15 mouse cellular contexts compared by ENCODE assay signal in the genomic region with DNA sequence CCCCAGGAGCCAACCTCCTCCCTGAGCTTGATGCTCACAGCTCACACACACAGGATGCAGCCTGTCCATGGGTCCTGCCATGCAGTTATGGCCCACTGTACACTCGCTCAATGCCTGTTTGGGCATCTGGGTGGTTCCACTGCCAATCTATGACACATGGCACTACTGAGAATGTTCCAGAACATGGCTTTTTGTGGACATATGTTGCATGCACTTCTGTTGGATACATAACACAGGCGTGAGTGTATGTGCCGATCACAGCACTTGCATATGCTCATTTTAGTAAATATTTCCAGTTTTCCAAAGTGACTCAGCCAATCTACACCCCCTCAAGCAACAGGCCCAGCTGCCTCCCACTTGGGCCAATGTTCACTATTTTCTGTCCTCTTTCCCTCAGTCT. TPM values are rescaled to one million over a fixed set of nuclear protein-coding genes. Genes with fewer than 3 reads are reported as not detected.
DNase-seq lines count a peak whose midpoint lies in the region; ATAC-seq and TF ChIP-seq lines count a peak whose summit lies in the region.
"Had no signal": no experiment of that assay in that cellular context is flagged by ENCODE, and none has a peak within 500 bp of the region (broad histone marks: within the 10 kb centered on the region; RNA-seq: fewer than 3 reads in every experiment).

No protein-coding gene starts in this region.

- H3K4me1 ChIP-seq in kidney, adult 2 months (ENCODE audit: control insufficient read depth, insufficient read depth, low read length), result peaks cover 35% of the 10 kb centered on the region
- peaks cover 5% of the 10 kb centered on the region for H3K4me1 ChIP-seq in forebrain, embryonic 16.5 days (replicated peaks; ENCODE audit: control insufficient read depth, insufficient read depth, low read length)
- peaks cover 51% of the 10 kb centered on the region for H3K4me1 ChIP-seq in liver, postnatal 0 days (ENCODE audit: insufficient read depth)
- peaks cover 11% of the 10 kb centered on the region for H3K4me1 ChIP-seq in heart, embryonic 11.5 days (ENCODE audit: control insufficient read depth, insufficient read depth, low read length)

- H3K27me3 ChIP-seq in kidney, adult 2 months (replicated peaks; ENCODE audit: control insufficient read depth, insufficient read depth, low read length), result no peaks in the 10 kb centered on the region
- H3K27me3 ChIP-seq in forebrain, embryonic 16.5 days (replicated peaks; ENCODE audit: control insufficient read depth, insufficient read depth, low read length), result no peaks in the 10 kb centered on the region
- no peaks in the 10 kb centered on the region for H3K27me3 ChIP-seq in liver, postnatal 0 days (ENCODE audit: insufficient read depth, low read length)
- H3K27me3 ChIP-seq in heart, embryonic 11.5 days (ENCODE audit: control insufficient read depth, insufficient read depth, low read length), result no peaks in the 10 kb centered on the region
- H3K27me3 ChIP-seq: neural tube, embryonic 12.5 days; stomach, embryonic 15.5 days had no signal

- DNase-seq in kidney, adult 2 months, result no peak
- no peak for DNase-seq in kidney, adult 11 months
- peak; percentile 61 to 85 for DNase-seq in layer of hippocampus, postnatal 14 days (ENCODE audit: low spot score in 2 of 2)
- DNase-seq in liver, postnatal 0 days, result no peak
- DNase-seq in urinary bladder, postnatal 4 days (ENCODE audit: low spot score in 2 of 2), result no peak
- DNase-seq in MN1 (ENCODE audit: low spot score), result no peak
- DNase-seq: heart, adult 11 months; kidney, postnatal 25 days; lung, embryonic 14.5 days had no signal

- no peaks in the 10 kb centered on the region for H3K9me3 ChIP-seq in forebrain, embryonic 16.5 days (ENCODE audit: control insufficient read depth, low read length)
- no peaks in the 10 kb centered on the region for H3K9me3 ChIP-seq in liver, postnatal 0 days (ENCODE audit: low read length)
- no peaks in the 10 kb centered on the region for H3K9me3 ChIP-seq in heart, embryonic 11.5 days (replicated peaks; ENCODE audit: control insufficient read depth, low read length)
- H3K9me3 ChIP-seq: midbrain, embryonic 10.5 days; neural tube, embryonic 12.5 days; stomach, embryonic 15.5 days had no signal

- no peak for TF ChIP-seq POLR2A in kidney, adult 2 months (IDR thresholded peaks at IDR 0.05; ENCODE audit: low read depth, low read length)

- TF ChIP-seq CTCF in kidney, adult 2 months (conservative IDR thresholded peaks at IDR 0.05; ENCODE audit: insufficient read depth, insufficient read length, low read depth, low read length), result no peak
- no peak for TF ChIP-seq CTCF in liver, postnatal 0 days (IDR thresholded peaks at IDR 0.05; ENCODE audit: low read depth)

- no peak for TF ChIP-seq EP300 in liver, postnatal 0 days (IDR thresholded peaks at IDR 0.05; ENCODE audit: low read depth)

- no peaks in the 10 kb centered on the region for H3K36me3 ChIP-seq in kidney, adult 2 months (ENCODE audit: control insufficient read depth, insufficient read depth, low read length)
- H3K36me3 ChIP-seq in forebrain, embryonic 16.5 days (ENCODE audit: control insufficient read depth, insufficient read depth), result no peaks in the 10 kb centered on the region
- H3K36me3 ChIP-seq in liver, postnatal 0 days (replicated peaks; ENCODE audit: insufficient read depth, low read length), result no peaks in the 10 kb centered on the region
- H3K36me3 ChIP-seq in heart, embryonic 11.5 days (ENCODE audit: control insufficient read depth, insufficient read depth, low read length), result no peaks in the 10 kb centered on the region
- H3K36me3 ChIP-seq: neural tube, embryonic 12.5 days; stomach, embryonic 15.5 days had no signal

- no peak overlapping the region for H3K4me2 ChIP-seq in forebrain, embryonic 16.5 days (ENCODE audit: low read length)
- no peak overlapping the region for H3K4me2 ChIP-seq in liver, postnatal 0 days (ENCODE audit: low read depth, low read length)
- no peak overlapping the region for H3K4me2 ChIP-seq in heart, embryonic 11.5 days
- H3K4me2 ChIP-seq: lung, embryonic 14.5 days; neural tube, embryonic 12.5 days; stomach, embryonic 15.5 days had no signal

- no peak overlapping the region for H3K4me3 ChIP-seq in kidney, adult 2 months (ENCODE audit: insufficient read depth, low read depth, low read length)
- H3K4me3 ChIP-seq in forebrain, embryonic 16.5 days (replicated peaks; ENCODE audit: low read length), result no peak overlapping the region
- H3K4me3 ChIP-seq in liver, postnatal 0 days (ENCODE audit: low read depth, low read length), result no peak overlapping the region
- H3K4me3 ChIP-seq in heart, embryonic 11.5 days (ENCODE audit: low read depth, low read length), result no peak overlapping the region
- H3K4me3 ChIP-seq: midbrain, embryonic 10.5 days; neural tube, embryonic 12.5 days; stomach, embryonic 15.5 days had no signal

- H3K9ac ChIP-seq in forebrain, embryonic 16.5 days (replicated peaks; ENCODE audit: low read depth, low read length), result no peak overlapping the region
- H3K9ac ChIP-seq in liver, postnatal 0 days (replicated peaks), result no peak overlapping the region
- no peak overlapping the region for H3K9ac ChIP-seq in heart, embryonic 11.5 days (ENCODE audit: low read depth, low read length)
- H3K9ac ChIP-seq: lung, embryonic 14.5 days; neural tube, embryonic 12.5 days; stomach, embryonic 15.5 days had no signal

- 89% methylated on average over 3 of the region's 3 CpGs for WGBS in kidney, adult 2 months
- WGBS in forebrain, embryonic 16.5 days, result 76% methylated on average over 3 of the region's 3 CpGs
- WGBS in liver, postnatal 0 days (ENCODE audit: insufficient replicate concordance), result 76% methylated on average over 3 of the region's 3 CpGs
- WGBS in heart, embryonic 11.5 days (ENCODE audit: insufficient replicate concordance), result 93% methylated on average over 3 of the region's 3 CpGs

- ATAC-seq in forebrain, embryonic 16.5 days, result peak; percentile 78
- no peak for ATAC-seq in liver, postnatal 0 days
- ATAC-seq in heart, embryonic 11.5 days (replicated peaks; ENCODE audit: insufficient number of reproducible peaks, low FRiP score, low TSS enrichment), result no peak
- ATAC-seq: inflammation-experienced regulatory T-cells, adult 6 months had no signal

- H3K27ac ChIP-seq in kidney, adult 2 months (ENCODE audit: insufficient read depth, low read depth, low read length), result peak overlapping the region; percentile 24; the same call in 1 of the 2 replicates
- H3K27ac ChIP-seq in forebrain, embryonic 16.5 days (ENCODE audit: low read length), result no peak overlapping the region
- peak overlapping the region; percentile 85 for H3K27ac ChIP-seq in liver, postnatal 0 days (ENCODE audit: low read depth)
- no peak overlapping the region for H3K27ac ChIP-seq in heart, embryonic 11.5 days (ENCODE audit: low read depth, low read length)
- H3K27ac ChIP-seq: midbrain, embryonic 10.5 days; neural tube, embryonic 12.5 days; stomach, embryonic 15.5 days had no signal

RNA-seq across cellular contexts. Expression of a gene that starts 17.4 kb away (rescaled TPM):
- polyA plus RNA-seq in kidney, adult 2 months (2012; rRNA removed), result 77.5 and 79.7 TPM in 2 replicates
- 18.3 and 24.1 TPM in 2 replicates for polyA plus RNA-seq in forebrain, embryonic 16.5 days (2015; fragmentation: Nextera tagmentation; extraction: Ambion mirVana)
- 10 to 100 TPM; 13.1 to 13.3 TPM for total RNA-seq in layer of hippocampus, postnatal 14 days (2021)
- polyA plus RNA-seq in liver, postnatal 0 days (2015; fragmentation: Nextera tagmentation; extraction: Ambion mirVana), result 11.4 and 12.1 TPM in 2 replicates
- polyA plus RNA-seq in heart, embryonic 11.5 days (2014; fragmentation: Nextera tagmentation; extraction: Ambion mirVana), result 8.8 and 9.8 TPM in 2 replicates

RNA-seq across cellular contexts. Expression of a gene that starts 40.0 kb away (rescaled TPM):
- polyA plus RNA-seq in kidney, adult 2 months (2012; rRNA removed), result 12.7 and 15.1 TPM in 2 replicates
- 21.6 and 22.6 TPM in 2 replicates for polyA plus RNA-seq in forebrain, embryonic 16.5 days (2015; fragmentation: Nextera tagmentation; extraction: Ambion mirVana)
- total RNA-seq in layer of hippocampus, postnatal 14 days (2021), result 10 to 100 TPM in 1 of 2 experiments, 1 to 10 TPM in 1; 7.3 to 10.1 TPM
- 7.2 and 8.1 TPM in 2 replicates for polyA plus RNA-seq in liver, postnatal 0 days (2015; fragmentation: Nextera tagmentation; extraction: Ambion mirVana)
- polyA plus RNA-seq in heart, embryonic 11.5 days (2014; fragmentation: Nextera tagmentation; extraction: Ambion mirVana), result 17.1 and 17.4 TPM in 2 replicates

RNA-seq across cellular contexts. Expression of a gene that starts 47.5 kb away (rescaled TPM):
- 73.5 and 76.0 TPM in 2 replicates for polyA plus RNA-seq in kidney, adult 2 months (2012; rRNA removed)
- polyA plus RNA-seq in forebrain, embryonic 16.5 days (2015; fragmentation: Nextera tagmentation; extraction: Ambion mirVana), result 75.4 and 86.4 TPM in 2 replicates
- total RNA-seq in layer of hippocampus, postnatal 14 days (2021), result 100 to 1,000 TPM; 105 to 112 TPM
- polyA plus RNA-seq in liver, postnatal 0 days (2015; fragmentation: Nextera tagmentation; extraction: Ambion mirVana), result 35.5 and 38.7 TPM in 2 replicates
- polyA plus RNA-seq in heart, embryonic 11.5 days (2014; fragmentation: Nextera tagmentation; extraction: Ambion mirVana), result 114 and 122 TPM in 2 replicates

RNA-seq across cellular contexts. Expression of a gene that starts 50.2 kb away (rescaled TPM):
- polyA plus RNA-seq in kidney, adult 2 months (2012; rRNA removed), result 17.9 and 20.4 TPM in 2 replicates
- 18.6 and 19.8 TPM in 2 replicates for polyA plus RNA-seq in forebrain, embryonic 16.5 days (2015; fragmentation: Nextera tagmentation; extraction: Ambion mirVana)
- total RNA-seq in layer of hippocampus, postnatal 14 days (2021), result 1 to 10 TPM; 5.1 to 5.2 TPM
- 18.1 and 18.6 TPM in 2 replicates for polyA plus RNA-seq in liver, postnatal 0 days (2015; fragmentation: Nextera tagmentation; extraction: Ambion mirVana)
- polyA plus RNA-seq in heart, embryonic 11.5 days (2014; fragmentation: Nextera tagmentation; extraction: Ambion mirVana), result 27.4 and 35.0 TPM in 2 replicates

RNA-seq across cellular contexts. Expression of a gene that starts 50.3 kb away (rescaled TPM):
- polyA plus RNA-seq in kidney, adult 2 months (2012; rRNA removed), result 12.6 and 14.2 TPM in 2 replicates
- polyA plus RNA-seq in forebrain, embryonic 16.5 days (2015; fragmentation: Nextera tagmentation; extraction: Ambion mirVana), result 33.4 and 36.5 TPM in 2 replicates
- 10 to 100 TPM; 18.2 to 18.8 TPM for total RNA-seq in layer of hippocampus, postnatal 14 days (2021)
- 16.4 and 17.0 TPM in 2 replicates for polyA plus RNA-seq in liver, postnatal 0 days (2015; fragmentation: Nextera tagmentation; extraction: Ambion mirVana)
- 25.0 and 26.3 TPM in 2 replicates for polyA plus RNA-seq in heart, embryonic 11.5 days (2014; fragmentation: Nextera tagmentation; extraction: Ambion mirVana)

Comparison
In these comparisons a context has a peak if more than half of its experiments do, and no peak if none do; other contexts are left out.
1. DNase-seq: peak in layer of hippocampus, postnatal 14 days (2 of 2); none in kidney, adult 2 months (single experiment), kidney, adult 11 months (single experiment), liver, postnatal 0 days (single experiment), urinary bladder, postnatal 4 days (0 of 2) and MN1 (single experiment).
2. H3K27ac ChIP-seq: peak in kidney, adult 2 months (single experiment) and liver, postnatal 0 days (single experiment); none in forebrain, embryonic 16.5 days (single experiment) and heart, embryonic 11.5 days (single experiment).